Mouse (Mus musculus): ENCODE data around the gene Hoxb1. TPM values are rescaled to one million over a fixed set of nuclear protein-coding genes. Genes with fewer than 3 reads are reported as not detected.

Gene Hoxb1
- polyA plus RNA-seq, 1 experiment from 2014 or later: 0.21 TPM

- H3K9ac ChIP-seq (ENCODE audit: low read depth, low read length): no peak overlapping the region
- H3K27ac ChIP-seq (ENCODE audit: low read depth, low read length): no peak overlapping the region
Measured at GRCm38 (mm10) chr11:96396772-96397626, 31.4 kb downstream of the Hoxb1 start.

GRCm38 (mm10) chr11:96397806-96398335 lies 32.3 kb downstream of the Hoxb1 start:
- Histone ChIP-seq H3K36me3 (ENCODE audit: control insufficient read depth, insufficient read depth, low read length) (no peaks in the 10 kb centered on the region), H3K4me3 (ENCODE audit: low read length) (no peak overlapping the region), H3K4me1 (ENCODE audit: control insufficient read depth, insufficient read depth, low read depth, low read length) (peaks cover 6% of the 10 kb centered on the region; the same call in 1 of the 2 replicates), H3K4me2 (ENCODE audit: low read length) (no peak overlapping the region), H3K9me3 (ENCODE audit: control insufficient read depth, low read length) (no peaks in the 10 kb centered on the region), H3K27me3 (replicated peaks; ENCODE audit: control insufficient read depth, insufficient read depth, low read length) (no peaks in the 10 kb centered on the region), H3K9ac (ENCODE audit: low read depth, low read length) (no peak overlapping the region), H3K27ac (ENCODE audit: low read depth, low read length) (no peak overlapping the region)
- 48% methylated on average over 7 of the region's 7 CpGs for WGBS
- ATAC-seq: no peak

More at GRCm38 (mm10) chr11:96396772-96397626, 31.4 kb downstream of the Hoxb1 start:
- no peaks in the 10 kb centered on the region for H3K36me3 ChIP-seq (ENCODE audit: control insufficient read depth, insufficient read depth, low read length)
- H3K9me3 ChIP-seq (ENCODE audit: control insufficient read depth, low read length): no peaks in the 10 kb centered on the region
- H3K27me3 ChIP-seq (replicated peaks; ENCODE audit: control insufficient read depth, insufficient read depth, low read length): no peaks in the 10 kb centered on the region
- ATAC-seq: no peak
- no peak overlapping the region for H3K4me2 ChIP-seq (ENCODE audit: low read length)
- H3K4me3 ChIP-seq (ENCODE audit: low read length): no peak overlapping the region
- WGBS: 15% methylated on average over 15 of the region's 15 CpGs
- H3K4me1 ChIP-seq (ENCODE audit: control insufficient read depth, insufficient read depth, low read depth, low read length): peaks cover 6% of the 10 kb centered on the region; the same call in 1 of the 2 replicates

GRCm38 (mm10) chr11:96399923-96400322 lies 34.4 kb downstream of the Hoxb1 start:
- Histone ChIP-seq H3K27me3 (replicated peaks; ENCODE audit: control insufficient read depth, insufficient read depth, low read length) (no peaks in the 10 kb centered on the region), H3K4me3 (ENCODE audit: low read length) (no peak overlapping the region), H3K9me3 (ENCODE audit: control insufficient read depth, low read length) (no peaks in the 10 kb centered on the region), H3K4me1 (ENCODE audit: control insufficient read depth, insufficient read depth, low read depth, low read length) (peaks cover 6% of the 10 kb centered on the region; the same call in 1 of the 2 replicates), H3K27ac (ENCODE audit: low read depth, low read length) (no peak overlapping the region), H3K36me3 (ENCODE audit: control insufficient read depth, insufficient read depth, low read length) (no peaks in the 10 kb centered on the region), H3K9ac (ENCODE audit: low read depth, low read length) (no peak overlapping the region), H3K4me2 (ENCODE audit: low read length) (no peak overlapping the region)
- 31% methylated on average over 8 of the region's 8 CpGs for WGBS
- no peak for ATAC-seq

GRCm38 (mm10) chr11:96404016-96404604 lies 38.6 kb downstream of the Hoxb1 start:
- H3K4me1 ChIP-seq (ENCODE audit: control insufficient read depth, insufficient read depth, low read depth, low read length): peaks cover 9% of the 10 kb centered on the region
- no peaks in the 10 kb centered on the region for H3K36me3 ChIP-seq (ENCODE audit: control insufficient read depth, insufficient read depth, low read length)
- no peak for ATAC-seq
- no peaks in the 10 kb centered on the region for H3K9me3 ChIP-seq (ENCODE audit: control insufficient read depth, low read length)
- H3K27me3 ChIP-seq (replicated peaks; ENCODE audit: control insufficient read depth, insufficient read depth, low read length): no peaks in the 10 kb centered on the region
- 57% methylated on average over 10 of the region's 10 CpGs for WGBS
- no peak overlapping the region for H3K27ac ChIP-seq (ENCODE audit: low read depth, low read length)
- H3K4me2 ChIP-seq (ENCODE audit: low read length): no peak overlapping the region
- 0 out of 2 replicates have a peak overlapping the region, but pooled peaks have one; percentile 6 for H3K9ac ChIP-seq (ENCODE audit: low read depth, low read length)
- no peak overlapping the region for H3K4me3 ChIP-seq (ENCODE audit: low read length)

- Histone ChIP-seq H3K4me3 (ENCODE audit: low read length) (no peak overlapping the region), H3K27me3 (replicated peaks; ENCODE audit: control insufficient read depth, insufficient read depth, low read length) (no peaks in the 10 kb centered on the region), H3K9me3 (ENCODE audit: control insufficient read depth, low read length) (no peaks in the 10 kb centered on the region), H3K36me3 (ENCODE audit: control insufficient read depth, insufficient read depth, low read length) (no peaks in the 10 kb centered on the region), H3K27ac (ENCODE audit: low read depth, low read length) (no peak overlapping the region), H3K4me1 (ENCODE audit: control insufficient read depth, insufficient read depth, low read depth, low read length) (peaks cover 9% of the 10 kb centered on the region), H3K9ac (ENCODE audit: low read depth, low read length) (no peak overlapping the region), H3K4me2 (ENCODE audit: low read length) (no peak overlapping the region)
- no peak for ATAC-seq
- 82% methylated on average over 7 of the region's 7 CpGs for WGBS
Measured at GRCm38 (mm10) chr11:96404831-96405230, 39.3 kb downstream of the Hoxb1 start.

- no peaks in the 10 kb centered on the region for H3K36me3 ChIP-seq (ENCODE audit: control insufficient read depth, insufficient read depth, low read length)
- H3K9ac ChIP-seq (ENCODE audit: low read depth, low read length): no peak overlapping the region
- peaks cover 9% of the 10 kb centered on the region for H3K4me1 ChIP-seq (ENCODE audit: control insufficient read depth, insufficient read depth, low read depth, low read length)
- no peak overlapping the region for H3K4me3 ChIP-seq (ENCODE audit: low read length)
- no peaks in the 10 kb centered on the region for H3K9me3 ChIP-seq (ENCODE audit: control insufficient read depth, low read length)
- H3K27me3 ChIP-seq (replicated peaks; ENCODE audit: control insufficient read depth, insufficient read depth, low read length): no peaks in the 10 kb centered on the region
- no peak overlapping the region for H3K27ac ChIP-seq (ENCODE audit: low read depth, low read length)
- H3K4me2 ChIP-seq (ENCODE audit: low read length): no peak overlapping the region
- 45% methylated on average over 4 of the region's 4 CpGs for WGBS
- ATAC-seq: no peak
Measured at GRCm38 (mm10) chr11:96405541-96405940, 40.0 kb downstream of the Hoxb1 start.

GRCm38 (mm10) chr11:96407191-96408072 lies 41.9 kb downstream of the Hoxb1 start:
- Histone ChIP-seq H3K4me2 (ENCODE audit: low read length) (peak overlapping the region; percentile 52), H3K36me3 (ENCODE audit: control insufficient read depth, insufficient read depth, low read length) (no peaks in the 10 kb centered on the region), H3K4me3 (ENCODE audit: low read length) (peak overlapping the region; percentile 26), H3K9ac (ENCODE audit: low read depth, low read length) (peak overlapping the region; percentile 38), H3K4me1 (ENCODE audit: control insufficient read depth, insufficient read depth, low read depth, low read length) (peaks cover 9% of the 10 kb centered on the region), H3K9me3 (ENCODE audit: control insufficient read depth, low read length) (no peaks in the 10 kb centered on the region), H3K27ac (ENCODE audit: low read depth, low read length) (no peak overlapping the region), H3K27me3 (replicated peaks; ENCODE audit: control insufficient read depth, insufficient read depth, low read length) (no peaks in the 10 kb centered on the region)
- 8% methylated on average over 36 of the region's 36 CpGs for WGBS
- ATAC-seq: peak; percentile 71

GRCm38 (mm10) chr11:96408234-96409010 lies 42.9 kb downstream of the Hoxb1 start:
- H3K4me3 ChIP-seq (ENCODE audit: low read length): no peak overlapping the region
- WGBS: 50% methylated on average over 14 of the region's 14 CpGs
- H3K27ac ChIP-seq (ENCODE audit: low read depth, low read length): no peak overlapping the region; the same call in 1 of the 2 replicates
- no peak overlapping the region for H3K9ac ChIP-seq (ENCODE audit: low read depth, low read length)
- H3K27me3 ChIP-seq (replicated peaks; ENCODE audit: control insufficient read depth, insufficient read depth, low read length): no peaks in the 10 kb centered on the region
- H3K36me3 ChIP-seq (ENCODE audit: control insufficient read depth, insufficient read depth, low read length): no peaks in the 10 kb centered on the region
- no peak for ATAC-seq
- no peaks in the 10 kb centered on the region for H3K9me3 ChIP-seq (ENCODE audit: control insufficient read depth, low read length)
- H3K4me2 ChIP-seq (ENCODE audit: low read length): no peak overlapping the region; the same call in 1 of the 2 replicates
- H3K4me1 ChIP-seq (ENCODE audit: control insufficient read depth, insufficient read depth, low read depth, low read length): peaks cover 9% of the 10 kb centered on the region
